Mouse (Mus musculus) thymus, adult 2 months (tissue): ENCODE data around the gene Sept9. TPM values are rescaled to one million over a fixed set of nuclear protein-coding genes. Genes with fewer than 3 reads are reported as not detected.

ENCODE experiments used
- DNase-seq: peaks from one replicate; pipeline ENCODE4 v3.0.0; 2021
- H3K27ac ChIP-seq: fragments of 200-500 bp; 2 replicates; pipeline ENCODE4 v1.5.1; 2012; ENCODE audit warnings: low read length, control low read depth; ENCODE audit not compliant: control insufficient read depth, insufficient read depth
- H3K27me3 ChIP-seq: fragments of 200-500 bp; 2 replicates; pipeline ENCODE4 v1.6.1; 2012; ENCODE audit warnings: mild to moderate bottlenecking, low read length, moderate library complexity, mixed read lengths; ENCODE audit not compliant: control insufficient read depth, insufficient read depth
- H3K36me3 ChIP-seq: fragments of 200-500 bp; 2 replicates; pipeline ENCODE4 v1.6.1; 2012; ENCODE audit warnings: mild to moderate bottlenecking, low read length, moderate library complexity; ENCODE audit not compliant: control insufficient read depth, insufficient read depth
- H3K4me1 ChIP-seq: fragments of 200-500 bp; replicated peaks from 2 replicates; pipeline ENCODE4 v1.6.1; 2012; ENCODE audit warnings: low read length; ENCODE audit not compliant: control insufficient read depth, insufficient read depth
- H3K4me3 ChIP-seq: fragments of 200-500 bp; 2 replicates; pipeline ENCODE4 v1.5.1; 2012; ENCODE audit warnings: mild to moderate bottlenecking, low read length, control low read depth, moderate library complexity; ENCODE audit not compliant: control insufficient read depth, insufficient read depth
- CTCF ChIP-seq: fragments of 200-500 bp; IDR thresholded peaks from 2 replicates; pipeline ENCODE4 v1.5.1; 2012; ENCODE audit warnings: mild to moderate bottlenecking, control low read depth, low read length, moderate library complexity, borderline replicate concordance; ENCODE audit not compliant: control insufficient read depth, poor library complexity, insufficient read depth; ENCODE audit errors: extremely low read depth
- POLR2A ChIP-seq: fragments of 200-500 bp; IDR thresholded peaks from 2 replicates; pipeline ENCODE4 v1.6.1; 2012; ENCODE audit warnings: mild to moderate bottlenecking, low read length, control low read depth, moderate library complexity; ENCODE audit not compliant: control insufficient read depth, poor library complexity, insufficient read depth; ENCODE audit errors: extremely low read depth
- WGBS: fragments of 180-500 bp; shearing (Covaris S2); methylation state at CpG from one replicate; pipeline ENCODE4 v1.1.7; 2018; 5-methylcytosine and 5-hydroxymethylcytosine counted together
- polyA plus RNA-seq: library from polyadenylated mRNA; depleted of rRNA; stranded (reverse); fragments of >200 nt; gene quantifications from 2 replicates; pipeline ENCODE4 v1.2.3, GENCODE M21; 2012

Gene Sept9
- polyA plus RNA-seq, 1 experiment, result 113 TPM

DNA sequence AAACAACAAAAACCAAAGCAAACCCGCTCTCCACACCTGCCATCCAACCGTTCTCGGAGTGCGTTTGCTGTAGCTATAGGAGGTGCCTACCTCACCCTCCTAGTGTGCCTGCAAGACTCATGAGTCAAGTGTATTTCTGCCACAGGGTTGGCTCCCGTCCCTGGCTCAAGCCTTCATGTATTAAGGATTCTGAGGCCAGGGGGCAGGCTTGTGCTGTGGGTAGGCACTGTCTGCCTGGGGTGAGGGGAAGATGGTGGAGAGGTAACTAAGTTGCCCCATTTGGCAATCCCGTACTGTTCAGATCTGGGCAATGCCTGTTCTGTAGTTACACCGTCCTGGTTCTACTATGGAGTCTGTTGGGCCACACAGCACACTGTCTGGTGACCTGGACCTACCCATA, 114.6 kb downstream of the Sept9 start:
- no peaks in the 10 kb centered on the region for H3K36me3 ChIP-seq
- no peaks in the 10 kb centered on the region for H3K27me3 ChIP-seq
- H3K4me3 ChIP-seq, result no peak overlapping the region
- TF ChIP-seq CTCF (no peak), POLR2A (no peak)
- peak overlapping the region; percentile 31 for H3K27ac ChIP-seq
- WGBS, result 43% methylated on average over 7 of the region's 7 CpGs
- peak; percentile 73 for DNase-seq
- H3K4me1 ChIP-seq, result peaks cover 91% of the 10 kb centered on the region

DNA sequence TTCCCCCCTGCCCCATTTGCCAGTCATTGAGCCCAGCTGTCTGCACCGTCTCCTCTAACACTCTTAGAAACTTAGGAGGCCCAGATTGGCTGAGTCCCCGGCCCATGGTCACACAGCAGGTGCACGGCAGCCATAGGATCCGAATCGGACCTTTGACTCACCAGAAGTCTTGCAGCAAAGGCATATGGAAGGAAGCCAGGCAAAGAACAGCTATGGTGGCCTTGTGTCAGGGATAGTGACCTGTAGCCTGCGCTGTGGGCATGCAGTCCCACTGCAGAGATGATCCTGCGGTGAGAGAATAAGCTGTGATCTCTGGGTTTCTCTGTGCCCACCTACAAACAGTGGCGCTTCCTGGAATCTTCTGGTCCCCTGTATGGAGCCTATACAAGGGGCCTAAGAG, 115.1 kb downstream of the Sept9 start:
- no peaks in the 10 kb centered on the region for H3K27me3 ChIP-seq
- no peak overlapping the region for H3K4me3 ChIP-seq
- H3K36me3 ChIP-seq, result no peaks in the 10 kb centered on the region
- 93% methylated on average over 8 of the region's 8 CpGs for WGBS
- peak overlapping the region; percentile 31 for H3K27ac ChIP-seq
- TF ChIP-seq CTCF (no peak), POLR2A (no peak)
- peaks cover 91% of the 10 kb centered on the region for H3K4me1 ChIP-seq
- DNase-seq, result no peak

DNA sequence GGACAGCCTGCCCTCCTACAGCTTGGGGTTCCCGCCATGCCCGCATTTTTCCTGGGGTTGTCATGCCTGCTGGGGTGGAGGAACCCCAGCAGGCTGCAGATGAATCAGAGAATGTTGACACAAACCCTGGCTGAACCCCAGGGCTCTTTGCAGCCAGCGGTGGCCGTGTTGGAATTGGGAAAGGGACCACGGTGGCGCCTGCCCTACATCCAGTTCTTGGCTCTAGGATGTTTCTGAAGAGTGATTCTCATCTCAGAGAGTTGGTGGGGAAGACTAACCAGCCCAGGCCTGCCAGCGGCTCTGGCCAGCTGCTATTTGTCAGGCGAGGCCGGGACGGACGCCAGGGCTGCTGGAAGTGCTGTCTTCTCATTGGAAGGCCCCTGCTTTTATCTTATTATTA, 115.8 kb downstream of the Sept9 start:
- DNase-seq, result no peak
- TF ChIP-seq CTCF (no peak), POLR2A (no peak)
- Histone ChIP-seq H3K4me1 (peaks cover 90% of the 10 kb centered on the region), H3K27ac (no peak overlapping the region), H3K27me3 (no peaks in the 10 kb centered on the region), H3K36me3 (no peaks in the 10 kb centered on the region), H3K4me3 (no peak overlapping the region)
- WGBS, result 90% methylated on average over 11 of the region's 11 CpGs

DNA sequence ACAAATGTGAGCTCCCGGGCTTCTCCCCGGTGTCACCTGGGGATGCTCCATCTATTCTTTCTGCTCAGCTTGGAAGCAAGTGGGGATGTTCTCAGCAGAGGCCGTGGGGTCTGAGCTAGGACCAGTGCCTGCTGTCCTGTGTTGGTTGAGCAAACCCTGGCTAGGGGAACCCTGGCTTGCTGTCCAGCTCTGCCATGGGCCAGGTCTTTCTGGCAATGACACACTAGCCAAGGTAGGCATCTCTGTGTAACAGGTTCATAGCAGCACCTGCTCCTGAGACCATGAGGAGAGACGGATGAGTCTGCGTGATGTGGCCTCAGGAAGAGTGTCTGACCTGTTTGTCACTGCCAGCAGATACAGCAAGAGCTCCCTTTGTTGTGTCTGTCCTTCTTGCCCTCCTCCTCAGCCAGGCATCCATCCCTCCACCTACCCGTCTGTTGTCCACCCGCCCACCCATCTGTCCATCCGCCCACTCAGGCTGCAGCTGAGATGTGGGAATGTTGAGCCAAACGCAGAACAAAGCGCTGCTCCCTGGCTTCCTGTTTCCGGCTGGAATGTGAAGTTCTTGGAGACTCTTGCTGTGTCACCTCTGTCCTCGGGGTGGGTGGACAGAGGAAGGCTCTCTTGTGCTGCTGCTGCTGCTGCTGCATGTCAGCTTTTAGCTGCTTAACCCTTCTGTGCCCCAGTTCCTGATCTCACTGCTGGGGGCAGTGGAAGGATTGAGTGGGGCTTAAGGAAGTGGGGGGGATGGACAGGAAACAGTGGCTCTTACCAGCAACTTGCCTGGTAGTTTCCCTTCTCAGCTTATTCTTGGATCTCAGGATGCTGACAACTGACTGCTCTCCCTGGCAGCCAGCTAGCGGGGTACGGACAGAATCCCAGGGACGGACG, 117.2 kb downstream of the Sept9 start:
- no peaks in the 10 kb centered on the region for H3K27me3 ChIP-seq
- TF ChIP-seq POLR2A (no peak), CTCF (0 out of 2 replicates have a peak, but pooled peaks have one; percentile 32)
- H3K27ac ChIP-seq, result peak overlapping the region; percentile 94
- no peaks in the 10 kb centered on the region for H3K36me3 ChIP-seq
- peaks cover 88% of the 10 kb centered on the region for H3K4me1 ChIP-seq
- 59% methylated on average over 16 of the region's 16 CpGs for WGBS
- no peak for DNase-seq
- peak overlapping the region; percentile 46 for H3K4me3 ChIP-seq

DNA sequence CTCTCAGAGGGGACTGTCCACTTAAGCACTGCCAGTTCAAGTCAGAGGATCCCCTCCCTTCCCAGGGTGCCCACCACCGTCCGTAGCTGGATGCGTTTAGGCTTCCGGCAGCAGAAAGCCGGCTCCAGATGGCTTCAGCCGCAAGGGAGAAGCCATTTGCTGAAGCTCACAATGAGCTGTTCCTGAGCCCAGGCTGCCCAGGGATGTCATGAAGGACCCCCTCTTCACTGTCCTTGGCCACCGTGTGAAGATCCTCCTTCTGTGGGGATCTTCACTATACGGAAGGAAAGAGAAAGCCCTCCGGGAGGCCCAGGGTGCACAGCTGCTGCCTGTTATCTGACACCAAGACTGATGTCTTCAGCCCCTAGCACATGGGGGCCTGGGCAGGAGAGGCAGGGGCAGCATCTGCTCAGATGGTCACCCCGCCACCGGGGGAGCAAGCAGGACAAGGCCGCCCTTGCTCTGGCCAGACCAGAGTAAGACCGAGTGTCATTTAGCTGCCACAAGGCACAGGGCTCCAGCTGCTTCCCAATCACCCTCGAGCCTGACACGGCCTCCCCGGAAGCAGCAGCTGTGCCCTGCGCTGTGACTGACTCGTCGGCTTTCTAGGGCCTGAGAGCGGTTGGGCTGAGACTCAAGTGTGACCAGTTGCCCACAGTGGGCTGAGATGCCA, 118.1 kb downstream of the Sept9 start:
- H3K27ac ChIP-seq, result peak overlapping the region; percentile 94
- H3K4me3 ChIP-seq, result peak overlapping the region; percentile 46
- TF ChIP-seq POLR2A (0 out of 2 replicates have a peak, but pooled peaks have one; percentile 49), CTCF (peak; percentile 33; the same call in 1 of the 2 replicates)
- peak; percentile 77 for DNase-seq
- peaks cover 86% of the 10 kb centered on the region for H3K4me1 ChIP-seq
- no peaks in the 10 kb centered on the region for H3K36me3 ChIP-seq
- 7% methylated on average over 20 of the region's 20 CpGs for WGBS
- H3K27me3 ChIP-seq, result no peaks in the 10 kb centered on the region

DNA sequence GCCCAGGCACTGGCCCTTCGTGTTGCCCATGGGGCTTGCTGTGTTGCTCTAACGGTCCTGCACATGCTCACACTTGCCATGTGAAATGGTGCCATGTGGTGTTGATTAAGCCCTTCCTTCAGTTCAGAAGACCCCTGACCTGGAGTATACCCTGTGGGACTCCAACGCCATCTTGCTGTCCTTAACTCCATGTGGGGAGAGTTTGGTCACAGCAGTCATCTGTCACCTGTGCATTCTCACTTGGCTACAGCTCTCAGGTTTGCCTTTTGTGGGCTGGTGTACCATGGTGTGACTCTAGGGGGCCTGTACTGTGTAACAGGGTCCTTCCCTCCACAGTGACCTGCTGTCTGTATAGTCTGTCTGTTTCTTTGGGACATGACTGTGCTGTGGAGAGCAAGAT, 118.7 kb downstream of the Sept9 start:
- Histone ChIP-seq H3K36me3 (no peaks in the 10 kb centered on the region), H3K27me3 (no peaks in the 10 kb centered on the region), H3K27ac (peak overlapping the region; percentile 94), H3K4me1 (peaks cover 86% of the 10 kb centered on the region), H3K4me3 (peak overlapping the region; percentile 46; the same call in 1 of the 2 replicates)
- WGBS, result 66% methylated on average over 3 of the region's 3 CpGs
- TF ChIP-seq POLR2A (no peak), CTCF (no peak)
- DNase-seq, result peak; percentile 50
